Mouse (Mus musculus) retina, postnatal 1 day (tissue): Measurements from ENCODE around the gene Podn.

Source experiments
- DNase-seq: peaks from one replicate; pipeline ENCODE4 v3.0.0-alpha.2; 2012

Gene Podn

GRCm38 (mm10) chr4:108077224-108077955 lies 18.9 kb downstream of the Podn start:
- DNase-seq = no peak

GRCm38 (mm10) chr4:108074204-108074823 lies 21.9 kb downstream of the Podn start:
- DNase-seq = no peak

GRCm38 (mm10) chr4:108072086-108072485 lies 24.2 kb downstream of the Podn start:
- DNase-seq = no peak

GRCm38 (mm10) chr4:108071235-108071901 lies 24.9 kb downstream of the Podn start:
- peak; percentile 96 for DNase-seq

GRCm38 (mm10) chr4:108070723-108071122 lies 25.5 kb downstream of the Podn start:
- DNase-seq = no peak

- DNase-seq = no peak
Observed at GRCm38 (mm10) chr4:108070286-108070685, 26.0 kb downstream of the Podn start.

GRCm38 (mm10) chr4:108068081-108068480 lies 28.2 kb downstream of the Podn start:
- no peak for DNase-seq

- no peak for DNase-seq
Observed at GRCm38 (mm10) chr4:108067261-108067660, 29.0 kb downstream of the Podn start.

- no peak for DNase-seq
Observed at GRCm38 (mm10) chr4:108066569-108066968, 29.7 kb downstream of the Podn start.

GRCm38 (mm10) chr4:108065176-108065844 lies 30.9 kb downstream of the Podn start:
- no peak for DNase-seq

GRCm38 (mm10) chr4:108063616-108064015 lies 32.6 kb downstream of the Podn start:
- DNase-seq = no peak

GRCm38 (mm10) chr4:108062524-108062923 lies 33.7 kb downstream of the Podn start:
- DNase-seq = no peak

- no peak for DNase-seq
Observed at GRCm38 (mm10) chr4:108060774-108061173, 35.5 kb downstream of the Podn start.

- no peak for DNase-seq
Observed at GRCm38 (mm10) chr4:108059601-108060379, 36.5 kb downstream of the Podn start.

GRCm38 (mm10) chr4:108058166-108058565 lies 38.1 kb downstream of the Podn start:
- DNase-seq = no peak

- no peak for DNase-seq
Observed at GRCm38 (mm10) chr4:108057247-108057646, 39.0 kb downstream of the Podn start.

GRCm38 (mm10) chr4:108055873-108056272 lies 40.4 kb downstream of the Podn start:
- DNase-seq = no peak

GRCm38 (mm10) chr4:108052673-108053072 lies 43.6 kb downstream of the Podn start:
- no peak for DNase-seq

GRCm38 (mm10) chr4:108051687-108052274 lies 44.5 kb downstream of the Podn start:
- peak; percentile 27 for DNase-seq

- DNase-seq = no peak
Observed at GRCm38 (mm10) chr4:108046136-108046535, 50.1 kb downstream of the Podn start.

GRCm38 (mm10) chr4:108045136-108046107 lies 50.8 kb downstream of the Podn start:
- no peak for DNase-seq
